Mouse (Mus musculus) right cerebral cortex, adult 18-20 months (tissue): ENCODE measurements around the gene Safb2.

Experiments used
- DNase-seq: peaks from one replicate; pipeline ENCODE4 v3.0.0; 2022; ENCODE audit warnings: mixed read lengths

Gene Safb2

DNA sequence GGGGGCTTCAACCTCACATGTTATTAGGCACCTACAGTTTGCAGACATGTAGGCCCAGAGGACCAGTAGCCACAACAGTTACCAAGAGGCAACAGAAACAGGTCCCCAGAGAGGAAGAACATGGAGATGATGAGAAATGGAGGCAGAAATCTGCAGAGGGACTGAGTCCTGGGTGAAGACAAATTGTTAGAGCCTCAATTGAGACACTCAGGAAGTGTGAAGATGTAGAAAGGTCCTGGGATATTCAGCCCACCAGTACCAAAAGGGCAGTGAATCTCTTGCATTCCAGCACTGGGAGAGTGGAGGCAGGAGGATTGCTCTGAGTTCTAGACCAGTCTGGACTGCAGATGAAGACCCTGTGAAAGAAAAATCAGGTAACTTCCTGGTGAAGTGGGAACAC, 70.1 kb downstream of the Safb2 start:
- DNase-seq: no peak

DNA sequence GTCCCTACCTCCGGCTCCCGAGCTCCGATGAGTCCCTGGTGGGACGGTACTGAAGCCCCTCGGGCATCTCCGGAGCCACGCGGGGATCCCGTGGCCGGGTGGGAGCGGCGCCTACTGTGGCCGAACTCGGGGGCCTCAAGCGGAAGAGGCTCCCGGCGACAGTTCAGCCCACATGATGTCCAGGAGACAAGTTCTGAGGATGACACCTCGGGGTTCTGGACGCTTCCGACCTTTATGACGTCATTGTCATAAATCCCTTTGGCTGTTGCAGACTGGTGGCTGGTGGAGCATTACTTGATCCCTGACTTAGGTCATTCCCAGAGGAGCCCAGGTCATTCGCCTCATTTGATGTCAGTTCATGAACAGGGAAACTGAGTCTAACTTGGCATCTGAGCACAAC, 72.1 kb downstream of the Safb2 start, which contains the start of gene Znrf4:
Znrf4 (minus strand) TSS at position 122 of the 400 bp plus-strand sequence.
- DNase-seq: no peak

DNA sequence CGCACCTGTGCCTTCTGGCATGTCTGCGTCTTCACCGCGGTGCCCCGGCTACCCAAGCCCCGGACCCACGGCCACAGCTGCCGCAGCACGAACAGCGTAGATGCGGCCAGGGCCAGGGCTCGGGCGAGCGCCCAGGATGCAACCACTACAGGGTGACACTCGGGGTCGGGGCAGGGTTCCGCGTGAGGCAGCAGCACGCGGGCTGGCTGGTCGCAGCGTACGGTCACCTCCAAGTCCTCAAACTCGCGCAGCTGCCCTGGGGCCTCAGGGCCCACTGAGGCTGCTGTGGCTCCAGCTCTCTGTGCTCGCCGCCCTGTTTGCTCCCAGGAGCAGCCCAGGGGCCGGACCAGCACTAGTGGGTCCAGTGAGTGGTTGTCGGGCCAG, 72.7 kb downstream of the Safb2 start:
- DNase-seq: no peak

DNA sequence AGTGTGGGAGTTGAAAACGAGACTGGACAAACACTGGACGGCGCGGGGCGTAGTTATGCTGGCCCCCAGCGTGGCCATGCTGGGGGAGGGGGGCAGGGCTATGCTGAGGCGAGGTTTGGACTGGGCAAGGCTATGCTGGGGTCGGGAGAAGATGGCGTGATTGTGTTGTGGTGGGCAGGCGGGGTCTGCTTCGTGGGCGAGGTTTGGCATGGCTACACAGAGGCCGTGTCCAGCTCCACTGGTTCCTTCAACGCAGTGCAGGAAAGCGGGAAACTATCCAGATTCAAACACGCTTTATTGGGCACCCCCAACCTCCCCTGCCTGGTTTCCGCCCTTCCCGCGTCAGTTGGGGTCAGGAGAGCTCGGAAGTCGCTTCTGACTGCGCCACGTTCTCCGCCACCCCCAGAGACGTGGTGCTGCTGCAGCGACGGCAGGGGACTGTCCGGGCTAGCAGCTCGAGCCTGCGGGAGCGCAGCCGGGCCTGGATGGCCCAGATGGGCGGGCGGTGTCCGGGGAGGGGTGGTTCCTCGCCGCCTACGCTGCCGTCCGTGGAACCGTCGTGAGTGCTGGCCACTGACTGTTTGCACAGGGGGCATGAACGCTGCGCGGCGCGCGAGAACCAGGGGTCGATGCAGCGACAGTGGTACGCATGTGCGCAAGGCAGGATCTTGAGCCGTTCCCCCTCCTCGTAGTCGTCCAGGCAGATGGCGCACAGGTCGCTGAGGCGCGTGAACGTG, 73.2 kb downstream of the Safb2 start:
- DNase-seq: no peak
